Mouse (Mus musculus): Measurements from ENCODE around the gene Slc44a5. TPM values are rescaled to one million over a fixed set of nuclear protein-coding genes. Genes with fewer than 3 reads are reported as not detected.

Slc44a5 gene
- polyA plus RNA-seq, 1 experiment from 2014 or later, result 5.4 TPM

- Histone ChIP-seq H3K27me3 (ENCODE audit: control insufficient read depth, insufficient read depth, low read length) (no peaks in the 10 kb centered on the region), H3K4me2 (no peak overlapping the region), H3K9me3 (ENCODE audit: control insufficient read depth, low read length) (no peaks in the 10 kb centered on the region), H3K4me3 (ENCODE audit: low read depth, low read length) (no peak overlapping the region), H3K9ac (ENCODE audit: low read length) (no peak overlapping the region), H3K27ac (ENCODE audit: low read depth, low read length) (no peak overlapping the region), H3K36me3 (ENCODE audit: control insufficient read depth, insufficient read depth, low read length) (no peaks in the 10 kb centered on the region), H3K4me1 (ENCODE audit: control insufficient read depth, insufficient read depth, low read length) (no peaks in the 10 kb centered on the region)
- DNase-seq (ENCODE audit: low spot score, missing footprints) (no peak), ATAC-seq (ENCODE audit: low FRiP score) (no peak)
- WGBS, result 76% methylated on average over 3 of the region's 3 CpGs
These were observed 311.0 kb downstream of the Slc44a5 start for GRCm38 (mm10) chr3:154284260-154284659.

GRCm38 (mm10) chr3:154285351-154285750 is 312.1 kb downstream of the Slc44a5 start:
- Histone ChIP-seq H3K27ac (ENCODE audit: low read depth, low read length) (no peak overlapping the region), H3K9ac (ENCODE audit: low read length) (no peak overlapping the region), H3K4me2 (no peak overlapping the region), H3K4me1 (ENCODE audit: control insufficient read depth, insufficient read depth, low read length) (no peaks in the 10 kb centered on the region), H3K4me3 (ENCODE audit: low read depth, low read length) (no peak overlapping the region), H3K9me3 (ENCODE audit: control insufficient read depth, low read length) (no peaks in the 10 kb centered on the region), H3K27me3 (ENCODE audit: control insufficient read depth, insufficient read depth, low read length) (no peaks in the 10 kb centered on the region), H3K36me3 (ENCODE audit: control insufficient read depth, insufficient read depth, low read length) (no peaks in the 10 kb centered on the region)
- ATAC-seq (ENCODE audit: low FRiP score), result no peak
- WGBS, result 74% methylated on average over 4 of the region's 4 CpGs
- no peak for DNase-seq (ENCODE audit: low spot score, missing footprints)

GRCm38 (mm10) chr3:154287217-154287616 is 314.0 kb downstream of the Slc44a5 start:
- Histone ChIP-seq H3K4me2 (no peak overlapping the region), H3K36me3 (ENCODE audit: control insufficient read depth, insufficient read depth, low read length) (no peaks in the 10 kb centered on the region), H3K27me3 (ENCODE audit: control insufficient read depth, insufficient read depth, low read length) (no peaks in the 10 kb centered on the region), H3K9me3 (ENCODE audit: control insufficient read depth, low read length) (no peaks in the 10 kb centered on the region), H3K4me3 (ENCODE audit: low read depth, low read length) (no peak overlapping the region), H3K4me1 (ENCODE audit: control insufficient read depth, insufficient read depth, low read length) (no peaks in the 10 kb centered on the region), H3K9ac (ENCODE audit: low read length) (no peak overlapping the region), H3K27ac (ENCODE audit: low read depth, low read length) (no peak overlapping the region)
- 80% methylated on average over 2 of the region's 2 CpGs for WGBS
- no peak for DNase-seq (ENCODE audit: low spot score, missing footprints)
- ATAC-seq (ENCODE audit: low FRiP score), result no peak

GRCm38 (mm10) chr3:154288429-154289069 is 315.3 kb downstream of the Slc44a5 start:
- Histone ChIP-seq H3K9ac (ENCODE audit: low read length) (no peak overlapping the region), H3K9me3 (ENCODE audit: control insufficient read depth, low read length) (no peaks in the 10 kb centered on the region), H3K4me2 (no peak overlapping the region), H3K27ac (ENCODE audit: low read depth, low read length) (no peak overlapping the region), H3K36me3 (ENCODE audit: control insufficient read depth, insufficient read depth, low read length) (no peaks in the 10 kb centered on the region), H3K4me3 (ENCODE audit: low read depth, low read length) (no peak overlapping the region), H3K27me3 (ENCODE audit: control insufficient read depth, insufficient read depth, low read length) (no peaks in the 10 kb centered on the region), H3K4me1 (ENCODE audit: control insufficient read depth, insufficient read depth, low read length) (no peaks in the 10 kb centered on the region)
- DNase-seq (ENCODE audit: low spot score, missing footprints), result no peak
- ATAC-seq (ENCODE audit: low FRiP score), result no peak
- WGBS, result 80% methylated on average over 4 of the region's 4 CpGs

GRCm38 (mm10) chr3:154290351-154290750 is 317.1 kb downstream of the Slc44a5 start:
- Histone ChIP-seq H3K4me2 (no peak overlapping the region), H3K4me1 (ENCODE audit: control insufficient read depth, insufficient read depth, low read length) (no peaks in the 10 kb centered on the region), H3K4me3 (ENCODE audit: low read depth, low read length) (no peak overlapping the region), H3K9ac (ENCODE audit: low read length) (no peak overlapping the region), H3K27me3 (ENCODE audit: control insufficient read depth, insufficient read depth, low read length) (no peaks in the 10 kb centered on the region), H3K9me3 (ENCODE audit: control insufficient read depth, low read length) (no peaks in the 10 kb centered on the region), H3K36me3 (ENCODE audit: control insufficient read depth, insufficient read depth, low read length) (no peaks in the 10 kb centered on the region), H3K27ac (ENCODE audit: low read depth, low read length) (no peak overlapping the region)
- ATAC-seq (ENCODE audit: low FRiP score) (no peak), DNase-seq (ENCODE audit: low spot score, missing footprints) (no peak)
- WGBS, result 77% methylated on average over 2 of the region's 2 CpGs

- Histone ChIP-seq H3K4me2 (no peak overlapping the region), H3K27me3 (ENCODE audit: control insufficient read depth, insufficient read depth, low read length) (no peaks in the 10 kb centered on the region), H3K9ac (ENCODE audit: low read length) (no peak overlapping the region), H3K36me3 (ENCODE audit: control insufficient read depth, insufficient read depth, low read length) (no peaks in the 10 kb centered on the region), H3K4me1 (ENCODE audit: control insufficient read depth, insufficient read depth, low read length) (no peaks in the 10 kb centered on the region), H3K9me3 (ENCODE audit: control insufficient read depth, low read length) (no peaks in the 10 kb centered on the region), H3K4me3 (ENCODE audit: low read depth, low read length) (no peak overlapping the region), H3K27ac (ENCODE audit: low read depth, low read length) (no peak overlapping the region)
- no peak for ATAC-seq (ENCODE audit: low FRiP score)
- DNase-seq (ENCODE audit: low spot score, missing footprints), result no peak
- 73% methylated on average over 5 of the region's 5 CpGs for WGBS
These were observed 318.9 kb downstream of the Slc44a5 start for GRCm38 (mm10) chr3:154292126-154292525.

GRCm38 (mm10) chr3:154293839-154294490 is 320.7 kb downstream of the Slc44a5 start:
- Histone ChIP-seq H3K4me3 (ENCODE audit: low read depth, low read length) (no peak overlapping the region), H3K27ac (ENCODE audit: low read depth, low read length) (no peak overlapping the region), H3K9me3 (ENCODE audit: control insufficient read depth, low read length) (no peaks in the 10 kb centered on the region), H3K4me1 (ENCODE audit: control insufficient read depth, insufficient read depth, low read length) (no peaks in the 10 kb centered on the region), H3K9ac (ENCODE audit: low read length) (no peak overlapping the region), H3K36me3 (ENCODE audit: control insufficient read depth, insufficient read depth, low read length) (no peaks in the 10 kb centered on the region), H3K27me3 (ENCODE audit: control insufficient read depth, insufficient read depth, low read length) (no peaks in the 10 kb centered on the region), H3K4me2 (no peak overlapping the region)
- no peak for DNase-seq (ENCODE audit: low spot score, missing footprints)
- 79% methylated on average over 9 of the region's 9 CpGs for WGBS
- no peak for ATAC-seq (ENCODE audit: low FRiP score)

- 94% methylated on average over 17 of the region's 17 CpGs for WGBS
These were observed 321.9 kb downstream of the Slc44a5 start for GRCm38 (mm10) chr3:154294924-154295834.

GRCm38 (mm10) chr3:154297499-154297898 is 324.3 kb downstream of the Slc44a5 start:
- Histone ChIP-seq H3K27ac (ENCODE audit: low read depth, low read length) (no peak overlapping the region), H3K9ac (ENCODE audit: low read length) (no peak overlapping the region), H3K36me3 (ENCODE audit: control insufficient read depth, insufficient read depth, low read length) (no peaks in the 10 kb centered on the region), H3K9me3 (ENCODE audit: control insufficient read depth, low read length) (no peaks in the 10 kb centered on the region), H3K4me2 (no peak overlapping the region), H3K4me3 (ENCODE audit: low read depth, low read length) (no peak overlapping the region), H3K4me1 (ENCODE audit: control insufficient read depth, insufficient read depth, low read length) (no peaks in the 10 kb centered on the region), H3K27me3 (ENCODE audit: control insufficient read depth, insufficient read depth, low read length) (no peaks in the 10 kb centered on the region)
- ATAC-seq (ENCODE audit: low FRiP score) (no peak), DNase-seq (ENCODE audit: low spot score, missing footprints) (no peak)
- 76% methylated on average over 6 of the region's 6 CpGs for WGBS

More at GRCm38 (mm10) chr3:154294924-154295834, 321.9 kb downstream of the Slc44a5 start:
- no peaks in the 10 kb centered on the region for H3K4me1 ChIP-seq (ENCODE audit: control insufficient read depth, insufficient read depth, low read length)
- ATAC-seq (ENCODE audit: low FRiP score) (no peak), DNase-seq (ENCODE audit: low spot score, missing footprints) (no peak)
- H3K27ac ChIP-seq (ENCODE audit: low read depth, low read length), result no peak overlapping the region
- no peak overlapping the region for H3K9ac ChIP-seq (ENCODE audit: low read length)
- H3K9me3 ChIP-seq (ENCODE audit: control insufficient read depth, low read length), result no peaks in the 10 kb centered on the region
- no peak overlapping the region for H3K4me2 ChIP-seq
- H3K4me3 ChIP-seq (ENCODE audit: low read depth, low read length), result no peak overlapping the region
- no peaks in the 10 kb centered on the region for H3K27me3 ChIP-seq (ENCODE audit: control insufficient read depth, insufficient read depth, low read length)
- H3K36me3 ChIP-seq (ENCODE audit: control insufficient read depth, insufficient read depth, low read length), result no peaks in the 10 kb centered on the region

Data from midbrain, embryonic 11.5 days (tissue).